Mouse (Mus musculus): Measurements from ENCODE around the gene Rerg. TPM values are rescaled to one million over a fixed set of nuclear protein-coding genes. Genes with fewer than 3 reads are reported as not detected.

The Rerg gene
- 13.2 TPM for polyA plus RNA-seq (2015; fragmentation: Illumina TruSeq; extraction: RNeasy Lipid Tissue Mini Kit (QIAGEN cat#74804); ENCODE audit: low read depth, low replicate concordance)

GRCm38 (mm10) chr6:137170226-137170625, at the start of gene Rerg:
Rerg (minus strand) TSS chr6:137170497.

Other genes starting within 250 kb of the Rerg start
- 0.54 TPM for gene Erp27, start 248.3 kb downstream of the Rerg start, polyA plus RNA-seq (2015; fragmentation: Illumina TruSeq; extraction: RNeasy Lipid Tissue Mini Kit (QIAGEN cat#74804); ENCODE audit: low read depth, low replicate concordance)
- gene Pde6h, start 246.7 kb downstream of the Rerg start, polyA plus RNA-seq (2015; fragmentation: Illumina TruSeq; extraction: RNeasy Lipid Tissue Mini Kit (QIAGEN cat#74804); ENCODE audit: low read depth, low replicate concordance), result 2.7 TPM
- gene Arhgdib, start 228.6 kb downstream of the Rerg start, polyA plus RNA-seq (2015; fragmentation: Illumina TruSeq; extraction: RNeasy Lipid Tissue Mini Kit (QIAGEN cat#74804); ENCODE audit: low read depth, low replicate concordance), result 29.8 TPM
- gene Ptpro, start 81.8 kb upstream of the Rerg start, polyA plus RNA-seq (2015; fragmentation: Illumina TruSeq; extraction: RNeasy Lipid Tissue Mini Kit (QIAGEN cat#74804); ENCODE audit: low read depth, low replicate concordance), result 15.5 TPM